Mouse (Mus musculus): Measurements from ENCODE around the gene Ankrd55. TPM values are rescaled to one million over a fixed set of nuclear protein-coding genes. Genes with fewer than 3 reads are reported as not detected.

Ankrd55 gene
- polyA plus RNA-seq, 1 experiment from 2014 or later = 9.2 TPM

DNA sequence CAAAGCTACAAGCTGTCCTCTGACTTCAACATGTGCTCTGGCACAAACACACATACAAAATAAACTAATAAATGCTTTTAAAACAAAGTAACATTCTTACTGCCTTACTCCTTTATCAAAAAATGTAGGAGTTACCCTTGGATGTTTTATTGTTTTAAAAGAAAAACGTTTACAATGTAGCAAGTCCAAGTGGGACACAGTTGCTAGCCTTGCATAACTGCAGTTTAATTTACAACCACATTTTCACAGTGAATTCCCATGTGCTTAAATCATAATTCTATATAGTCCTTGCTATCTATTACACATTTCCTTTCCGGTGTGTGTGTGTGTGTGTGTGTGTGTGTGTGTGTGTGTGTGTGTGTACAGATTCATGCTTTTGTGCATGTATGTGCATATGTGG, 57.3 kb downstream of the Ankrd55 start:
- ATAC-seq (ENCODE audit: low FRiP score) (no peak), DNase-seq (ENCODE audit: low spot score) (no peak)
- H3K9me3 ChIP-seq (ENCODE audit: control insufficient read depth, low read length) = no peaks in the 10 kb centered on the region
- no peaks in the 10 kb centered on the region for H3K27me3 ChIP-seq (ENCODE audit: control insufficient read depth, insufficient read depth, low read length)
- WGBS = 84% methylated on average over 2 of the region's 2 CpGs
- no peak overlapping the region for H3K27ac ChIP-seq
- H3K4me1 ChIP-seq (replicated peaks; ENCODE audit: control insufficient read depth, insufficient read depth, low read length) = no peaks in the 10 kb centered on the region
- H3K9ac ChIP-seq = no peak overlapping the region
- peaks cover 5% of the 10 kb centered on the region for H3K36me3 ChIP-seq (replicated peaks; ENCODE audit: control insufficient read depth, insufficient read depth)
- H3K4me3 ChIP-seq (replicated peaks; ENCODE audit: low read length) = no peak overlapping the region
- no peak overlapping the region for H3K4me2 ChIP-seq (replicated peaks)

DNA sequence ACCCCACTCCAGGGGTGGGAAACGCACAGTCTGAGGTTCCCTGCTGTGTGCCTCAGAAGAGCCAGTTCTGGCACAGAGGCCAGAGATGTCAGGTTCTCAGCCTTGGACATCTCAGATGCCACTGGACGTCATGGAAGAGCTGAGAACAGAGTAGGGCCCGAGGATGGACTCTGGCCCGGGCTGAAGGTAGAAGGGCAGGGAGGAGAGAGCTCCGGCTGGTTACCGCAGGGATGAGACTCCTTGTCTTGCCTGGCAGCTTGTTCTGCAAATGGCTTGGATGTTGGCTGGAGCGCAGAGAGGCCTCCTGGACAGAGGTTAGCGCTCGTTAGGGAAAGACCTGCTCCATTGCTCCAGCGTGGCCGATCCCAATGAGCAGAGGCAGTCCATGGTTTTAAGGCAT, 57.8 kb downstream of the Ankrd55 start:
- peaks cover 5% of the 10 kb centered on the region for H3K36me3 ChIP-seq (replicated peaks; ENCODE audit: control insufficient read depth, insufficient read depth)
- no peaks in the 10 kb centered on the region for H3K4me1 ChIP-seq (replicated peaks; ENCODE audit: control insufficient read depth, insufficient read depth, low read length)
- H3K9me3 ChIP-seq (ENCODE audit: control insufficient read depth, low read length) = no peaks in the 10 kb centered on the region
- no peak overlapping the region for H3K4me3 ChIP-seq (replicated peaks; ENCODE audit: low read length)
- no peak overlapping the region for H3K4me2 ChIP-seq (replicated peaks)
- ATAC-seq (ENCODE audit: low FRiP score) (no peak), DNase-seq (ENCODE audit: low spot score) (no peak)
- H3K27me3 ChIP-seq (ENCODE audit: control insufficient read depth, insufficient read depth, low read length) = no peaks in the 10 kb centered on the region
- 84% methylated on average over 11 of the region's 11 CpGs for WGBS
- no peak overlapping the region for H3K9ac ChIP-seq
- no peak overlapping the region for H3K27ac ChIP-seq

DNA sequence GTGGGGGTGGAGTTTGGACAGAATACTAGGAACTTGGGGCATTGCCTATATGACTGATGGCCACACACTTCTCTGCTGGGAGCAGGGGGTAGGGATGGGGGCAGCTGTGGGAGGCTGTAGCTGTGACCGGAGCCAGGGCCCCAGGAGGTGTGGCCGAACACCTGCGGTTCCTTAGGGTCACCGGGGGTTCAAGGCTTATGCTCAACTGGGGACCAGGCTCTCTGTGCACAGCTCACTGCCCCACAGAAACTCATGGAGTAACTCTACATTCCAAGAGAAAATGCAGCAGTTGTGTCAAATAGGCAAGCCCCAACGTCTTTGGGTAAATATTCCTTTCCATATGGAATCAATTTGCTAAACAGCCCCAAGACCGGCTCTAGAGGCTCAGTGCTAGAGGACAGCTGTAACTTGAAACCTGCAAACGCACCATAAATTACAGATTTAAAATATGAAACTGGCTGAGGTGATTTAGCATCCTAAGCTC, 58.5 kb downstream of the Ankrd55 start:
- Histone ChIP-seq H3K9me3 (ENCODE audit: control insufficient read depth, low read length) (no peaks in the 10 kb centered on the region), H3K4me3 (replicated peaks; ENCODE audit: low read length) (no peak overlapping the region), H3K4me2 (replicated peaks) (no peak overlapping the region), H3K36me3 (replicated peaks; ENCODE audit: control insufficient read depth, insufficient read depth) (peaks cover 5% of the 10 kb centered on the region), H3K4me1 (replicated peaks; ENCODE audit: control insufficient read depth, insufficient read depth, low read length) (no peaks in the 10 kb centered on the region), H3K9ac (no peak overlapping the region), H3K27ac (no peak overlapping the region), H3K27me3 (ENCODE audit: control insufficient read depth, insufficient read depth, low read length) (no peaks in the 10 kb centered on the region)
- ATAC-seq (ENCODE audit: low FRiP score) (no peak), DNase-seq (ENCODE audit: low spot score) (no peak)
- WGBS = 55% methylated on average over 7 of the region's 7 CpGs

DNA sequence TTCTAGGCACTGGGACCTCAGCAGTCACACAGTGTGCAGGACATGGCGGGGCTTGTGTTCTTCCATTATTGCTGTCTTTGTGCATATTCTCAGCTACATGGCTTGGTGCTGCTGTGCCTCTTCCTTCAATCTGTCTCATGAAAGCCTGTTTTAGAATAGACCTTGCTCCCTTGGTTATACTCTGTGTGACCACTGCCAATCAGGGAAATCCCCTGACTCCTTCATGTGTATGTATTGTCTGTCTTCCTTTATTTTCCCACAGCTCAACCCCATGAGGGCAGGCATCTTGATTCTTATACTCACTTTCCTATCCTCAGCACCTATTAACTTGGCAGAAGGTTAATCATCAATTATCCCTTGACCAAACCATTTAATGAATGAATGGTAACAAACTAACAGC, 60.0 kb downstream of the Ankrd55 start:
- no peaks in the 10 kb centered on the region for H3K9me3 ChIP-seq (ENCODE audit: control insufficient read depth, low read length)
- ATAC-seq (ENCODE audit: low FRiP score) (no peak), DNase-seq (ENCODE audit: low spot score) (no peak)
- 94% methylated on average over 1 of the region's 1 CpGs for WGBS
- peaks cover 2% of the 10 kb centered on the region; the same call in 1 of the 2 replicates for H3K4me1 ChIP-seq (replicated peaks; ENCODE audit: control insufficient read depth, insufficient read depth, low read length)
- no peak overlapping the region for H3K27ac ChIP-seq
- no peaks in the 10 kb centered on the region for H3K27me3 ChIP-seq (ENCODE audit: control insufficient read depth, insufficient read depth, low read length)
- no peak overlapping the region for H3K4me2 ChIP-seq (replicated peaks)
- H3K36me3 ChIP-seq (replicated peaks; ENCODE audit: control insufficient read depth, insufficient read depth) = peaks cover 5% of the 10 kb centered on the region
- no peak overlapping the region for H3K4me3 ChIP-seq (replicated peaks; ENCODE audit: low read length)
- H3K9ac ChIP-seq = no peak overlapping the region

DNA sequence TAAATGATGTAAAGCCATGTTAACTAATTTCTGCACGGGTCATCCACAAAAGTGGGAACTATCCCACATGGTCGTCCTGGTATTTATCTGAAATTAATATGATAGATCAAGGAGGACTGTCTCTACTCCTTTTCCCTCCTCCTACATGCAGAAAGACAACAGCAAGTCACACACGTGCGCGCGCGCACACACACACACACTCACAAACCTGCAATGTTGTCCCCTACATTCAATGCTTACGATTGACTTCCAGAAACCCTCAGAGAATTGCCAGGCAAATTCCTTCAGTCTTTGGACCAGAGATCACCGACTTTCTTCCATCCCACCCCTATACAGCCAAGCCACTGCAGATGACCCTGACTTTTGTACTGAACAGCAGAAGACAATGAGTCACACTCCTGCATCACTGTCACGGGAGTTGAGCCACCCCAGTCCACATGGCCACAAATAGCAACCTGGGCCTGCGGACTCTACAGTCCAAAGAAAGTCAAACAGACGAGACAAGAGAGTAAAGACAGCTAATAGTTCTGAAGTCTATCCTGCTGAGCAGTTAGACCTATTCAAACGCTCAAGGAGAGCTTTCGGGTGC, 60.7 kb downstream of the Ankrd55 start:
- ATAC-seq (ENCODE audit: low FRiP score) = no peak
- WGBS = 92% methylated on average over 14 of the region's 14 CpGs
- no peak overlapping the region for H3K27ac ChIP-seq
- H3K4me3 ChIP-seq (replicated peaks; ENCODE audit: low read length) = no peak overlapping the region
- H3K9me3 ChIP-seq (ENCODE audit: control insufficient read depth, low read length) = no peaks in the 10 kb centered on the region
- peaks cover 9% of the 10 kb centered on the region for H3K4me1 ChIP-seq (replicated peaks; ENCODE audit: control insufficient read depth, insufficient read depth, low read length)
- no peaks in the 10 kb centered on the region for H3K27me3 ChIP-seq (ENCODE audit: control insufficient read depth, insufficient read depth, low read length)
- H3K4me2 ChIP-seq (replicated peaks) = no peak overlapping the region
- peaks cover 5% of the 10 kb centered on the region for H3K36me3 ChIP-seq (replicated peaks; ENCODE audit: control insufficient read depth, insufficient read depth)
- H3K9ac ChIP-seq = no peak overlapping the region
- no peak for DNase-seq (ENCODE audit: low spot score)

DNA sequence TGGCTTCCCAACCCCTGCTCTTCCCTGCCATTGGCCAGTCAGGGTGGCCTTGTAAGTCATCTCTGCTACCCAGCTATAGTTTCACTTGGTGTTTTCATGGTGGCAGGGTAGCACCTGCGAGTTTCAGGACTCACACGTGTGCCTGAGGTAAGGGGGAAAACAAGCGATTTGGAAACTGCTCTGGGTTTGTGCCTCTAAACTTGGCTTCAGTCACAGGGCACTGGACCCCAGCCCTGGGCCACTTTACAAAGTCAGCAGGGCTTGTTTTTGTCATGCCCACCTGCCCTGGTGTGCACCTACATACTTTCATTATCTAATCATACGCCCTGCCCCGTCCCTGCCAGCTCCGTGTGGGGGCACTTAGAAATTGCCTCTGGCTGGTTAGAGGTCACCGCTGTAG, 61.2 kb downstream of the Ankrd55 start:
- no peaks in the 10 kb centered on the region for H3K27me3 ChIP-seq (ENCODE audit: control insufficient read depth, insufficient read depth, low read length)
- H3K9ac ChIP-seq = no peak overlapping the region
- no peak for DNase-seq (ENCODE audit: low spot score)
- H3K36me3 ChIP-seq (replicated peaks; ENCODE audit: control insufficient read depth, insufficient read depth) = peaks cover 5% of the 10 kb centered on the region
- WGBS = 96% methylated on average over 7 of the region's 7 CpGs
- no peak overlapping the region for H3K4me3 ChIP-seq (replicated peaks; ENCODE audit: low read length)
- H3K27ac ChIP-seq = no peak overlapping the region
- ATAC-seq (ENCODE audit: low FRiP score) = no peak
- H3K4me2 ChIP-seq (replicated peaks) = no peak overlapping the region
- H3K9me3 ChIP-seq (ENCODE audit: control insufficient read depth, low read length) = no peaks in the 10 kb centered on the region
- H3K4me1 ChIP-seq (replicated peaks; ENCODE audit: control insufficient read depth, insufficient read depth, low read length) = peaks cover 10% of the 10 kb centered on the region

DNA sequence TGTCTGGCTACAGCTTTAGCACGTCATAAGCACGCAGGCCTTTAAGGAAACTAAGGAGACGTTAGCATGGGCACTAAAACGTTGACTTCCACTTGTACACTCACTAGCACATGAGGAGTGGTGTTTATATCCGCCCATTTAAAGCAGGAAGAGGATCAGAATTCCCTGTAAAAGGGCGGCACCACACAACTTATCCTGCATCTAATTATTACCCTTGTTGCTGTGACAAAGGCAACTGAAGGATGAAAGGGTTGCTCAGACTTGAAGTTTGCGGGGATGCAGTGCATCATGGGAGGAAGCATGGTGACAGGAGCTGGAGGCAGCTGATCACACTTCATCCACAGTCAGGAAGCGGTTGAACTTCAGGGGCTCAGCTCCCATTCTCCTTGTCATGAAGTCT, 63.7 kb downstream of the Ankrd55 start:
- Histone ChIP-seq H3K4me3 (replicated peaks; ENCODE audit: low read length) (no peak overlapping the region), H3K4me1 (replicated peaks; ENCODE audit: control insufficient read depth, insufficient read depth, low read length) (peaks cover 14% of the 10 kb centered on the region), H3K27me3 (ENCODE audit: control insufficient read depth, insufficient read depth, low read length) (no peaks in the 10 kb centered on the region), H3K27ac (no peak overlapping the region), H3K9me3 (ENCODE audit: control insufficient read depth, low read length) (no peaks in the 10 kb centered on the region), H3K4me2 (replicated peaks) (no peak overlapping the region), H3K9ac (no peak overlapping the region), H3K36me3 (replicated peaks; ENCODE audit: control insufficient read depth, insufficient read depth) (peaks cover 5% of the 10 kb centered on the region)
- WGBS = 87% methylated on average over 8 of the region's 8 CpGs
- DNase-seq (ENCODE audit: low spot score) (no peak), ATAC-seq (ENCODE audit: low FRiP score) (no peak)

DNA sequence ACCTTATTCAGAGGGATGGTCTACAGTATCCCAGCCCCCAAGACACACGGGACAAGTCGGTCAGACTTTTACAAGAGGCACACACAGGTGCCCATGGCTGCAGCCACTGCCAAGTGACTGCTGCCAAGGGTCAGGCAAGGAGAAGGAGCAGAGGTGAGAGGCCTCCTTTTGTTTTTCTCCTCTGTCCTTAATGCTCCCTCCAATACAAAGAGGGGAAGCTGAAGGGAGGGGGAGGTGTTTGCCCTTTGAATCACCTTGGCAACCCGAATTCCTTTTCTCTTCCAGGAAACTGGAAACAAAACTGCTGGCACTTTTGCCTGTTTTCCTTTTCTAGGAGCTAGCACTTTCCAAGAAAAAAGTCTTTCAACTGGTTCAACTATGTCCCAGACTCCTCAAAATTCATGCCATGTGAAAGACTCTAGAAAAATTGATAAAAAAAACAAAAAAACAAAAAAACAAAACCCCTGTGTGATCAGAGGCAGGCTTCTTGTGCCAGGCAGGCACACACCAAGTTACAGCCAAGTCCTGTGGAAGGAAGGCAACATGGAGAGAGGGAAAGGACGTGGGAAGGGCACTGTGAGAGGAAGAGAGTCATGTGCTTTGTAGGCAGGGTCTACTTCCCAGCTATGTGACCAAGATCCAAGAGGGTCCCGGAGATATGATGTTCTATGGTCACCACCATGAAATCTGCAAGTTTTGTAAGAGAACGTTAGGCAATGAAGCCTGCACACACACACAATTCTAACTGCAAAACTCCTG, 66.0 kb downstream of the Ankrd55 start:
- Histone ChIP-seq H3K4me1 (replicated peaks; ENCODE audit: control insufficient read depth, insufficient read depth, low read length) (peaks cover 14% of the 10 kb centered on the region), H3K27me3 (ENCODE audit: control insufficient read depth, insufficient read depth, low read length) (no peaks in the 10 kb centered on the region), H3K9me3 (ENCODE audit: control insufficient read depth, low read length) (no peaks in the 10 kb centered on the region), H3K36me3 (replicated peaks; ENCODE audit: control insufficient read depth, insufficient read depth) (peaks cover 5% of the 10 kb centered on the region), H3K9ac (no peak overlapping the region), H3K4me2 (replicated peaks) (no peak overlapping the region), H3K27ac (no peak overlapping the region), H3K4me3 (replicated peaks; ENCODE audit: low read length) (no peak overlapping the region)
- no peak for ATAC-seq (ENCODE audit: low FRiP score)
- 20% methylated on average over 6 of the region's 6 CpGs for WGBS
- no peak for DNase-seq (ENCODE audit: low spot score)

DNA sequence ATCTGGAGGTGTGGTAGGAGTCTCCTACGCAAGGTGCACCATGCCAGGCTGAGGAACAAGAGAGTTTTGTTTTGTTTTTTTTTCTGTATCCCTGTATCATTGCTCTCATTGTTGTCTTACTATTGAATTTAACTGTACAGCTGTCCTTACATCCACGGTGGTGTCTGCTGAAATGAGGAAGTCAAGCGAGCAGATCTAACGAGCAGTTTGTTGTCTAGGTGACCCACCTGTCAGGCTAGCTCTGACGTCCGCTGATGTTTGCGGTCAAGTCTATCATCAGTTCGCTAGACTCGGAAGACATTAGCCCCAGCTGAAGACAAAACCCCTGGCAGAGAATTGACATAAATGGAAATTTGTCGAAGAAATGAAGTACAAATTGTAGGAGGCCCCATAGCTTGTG, 66.7 kb downstream of the Ankrd55 start:
- Histone ChIP-seq H3K27ac (no peak overlapping the region), H3K9me3 (ENCODE audit: control insufficient read depth, low read length) (no peaks in the 10 kb centered on the region), H3K4me2 (replicated peaks) (no peak overlapping the region), H3K27me3 (ENCODE audit: control insufficient read depth, insufficient read depth, low read length) (no peaks in the 10 kb centered on the region), H3K36me3 (replicated peaks; ENCODE audit: control insufficient read depth, insufficient read depth) (no peaks in the 10 kb centered on the region), H3K4me3 (replicated peaks; ENCODE audit: low read length) (no peak overlapping the region), H3K9ac (no peak overlapping the region), H3K4me1 (replicated peaks; ENCODE audit: control insufficient read depth, insufficient read depth, low read length) (peaks cover 14% of the 10 kb centered on the region)
- ATAC-seq (ENCODE audit: low FRiP score) = no peak
- 68% methylated on average over 10 of the region's 10 CpGs for WGBS
- no peak for DNase-seq (ENCODE audit: low spot score)
